Mouse (Mus musculus) limb, embryonic 11.5 days (tissue): ENCODE data around the gene D5Ertd579e. TPM values are rescaled to one million over a fixed set of nuclear protein-coding genes. Genes with fewer than 3 reads are reported as not detected.

Experiments
- ATAC-seq: fragments of 200-750 bp; cut with Nextera tagmentation; 2 replicates; pipeline ENCODE4 v1.8.0; 2017; ENCODE audit warnings: low read depth; ENCODE audit not compliant: insufficient number of reproducible peaks, low FRiP score, low TSS enrichment
- DNase-seq: peaks from one replicate; pipeline ENCODE4 v3.0.0-alpha.2; 2015; ENCODE audit warnings: low spot score
- H3K27ac ChIP-seq: fragments of 300-500 bp; sonication (generic); replicated peaks from 2 replicates; pipeline ENCODE4 v1.5.1; 2014; ENCODE audit warnings: low read depth, mild to moderate bottlenecking, low read length
- H3K27me3 ChIP-seq: fragments of 300-500 bp; sonication (generic); 2 replicates; pipeline ENCODE4 v1.6.1; 2014; ENCODE audit warnings: mild to moderate bottlenecking, low read length, mixed read lengths; ENCODE audit not compliant: control insufficient read depth, insufficient read depth
- H3K36me3 ChIP-seq: fragments of 300-500 bp; sonication (generic); 2 replicates; pipeline ENCODE4 v1.6.1; 2014; ENCODE audit warnings: mild to moderate bottlenecking, low read length, moderate library complexity, mixed read lengths; ENCODE audit not compliant: control insufficient read depth, insufficient read depth
- H3K4me1 ChIP-seq: fragments of 300-500 bp; sonication (generic); 2 replicates; pipeline ENCODE4 v1.6.1; 2014; ENCODE audit warnings: low read length, mixed read lengths; ENCODE audit not compliant: control insufficient read depth, insufficient read depth
- H3K4me2 ChIP-seq: fragments of 300-500 bp; sonication (generic); 2 replicates; pipeline ENCODE4 v1.6.1; 2014; ENCODE audit warnings: low read depth, mild to moderate bottlenecking, moderate library complexity; ENCODE audit not compliant: severe bottlenecking
- H3K4me3 ChIP-seq: fragments of 300-500 bp; sonication (generic); 2 replicates; pipeline ENCODE4 v1.5.1; 2014; ENCODE audit warnings: low read depth, low read length
- H3K9ac ChIP-seq: fragments of 300-500 bp; sonication (generic); 2 replicates; pipeline ENCODE4 v1.6.1; 2014; ENCODE audit warnings: mild to moderate bottlenecking, low read length
- H3K9me3 ChIP-seq: fragments of 300-500 bp; sonication (generic); 2 replicates; pipeline ENCODE4 v1.6.1; 2016; ENCODE audit warnings: low read length; ENCODE audit not compliant: control insufficient read depth
- WGBS: fragments of 180-500 bp; shearing (Covaris S2); extraction: QIAGEN DNeasy Blood & Tissue Kit; methylation state at CpG from one replicate; pipeline ENCODE4 v1.1.7; 2014; 5-methylcytosine and 5-hydroxymethylcytosine counted together
- polyA plus RNA-seq: library from polyadenylated mRNA; unstranded; fragments of >200 nt; fragmentation: Nextera tagmentation; extraction: Ambion mirVana; gene quantifications from 2 replicates; pipeline ENCODE4 v1.2.1, GENCODE M21; 2014

D5Ertd579e gene
- polyA plus RNA-seq, 1 experiment from 2014 or later = 22.2 TPM

DNA sequence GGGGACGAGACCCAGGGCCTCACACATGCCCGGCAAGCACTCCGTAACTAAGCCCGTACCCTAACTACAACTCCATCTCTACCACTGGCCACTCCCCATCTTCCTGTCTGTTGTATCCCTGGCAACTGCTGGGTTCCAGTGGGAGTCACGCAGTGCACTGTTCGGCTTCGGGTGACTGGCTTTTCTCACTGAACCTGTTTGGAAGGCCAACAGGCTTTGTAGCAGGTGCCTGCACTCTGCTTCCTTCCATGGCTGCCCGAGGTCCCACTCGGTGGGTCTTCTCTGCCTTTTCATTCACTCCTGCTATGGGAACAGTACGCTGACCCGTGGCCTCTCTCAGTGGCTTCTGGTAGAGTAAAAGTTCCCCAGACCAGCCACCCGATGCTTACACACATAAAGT lies 30.0 kb upstream of the D5Ertd579e start:
- DNase-seq (no peak), ATAC-seq (no peak)
- Histone ChIP-seq H3K4me2 (no peak overlapping the region), H3K36me3 (no peaks in the 10 kb centered on the region), H3K9ac (no peak overlapping the region), H3K27me3 (no peaks in the 10 kb centered on the region), H3K4me3 (no peak overlapping the region), H3K27ac (no peak overlapping the region), H3K4me1 (no peaks in the 10 kb centered on the region), H3K9me3 (no peaks in the 10 kb centered on the region)
- WGBS = 62% methylated on average over 12 of the region's 12 CpGs

DNA sequence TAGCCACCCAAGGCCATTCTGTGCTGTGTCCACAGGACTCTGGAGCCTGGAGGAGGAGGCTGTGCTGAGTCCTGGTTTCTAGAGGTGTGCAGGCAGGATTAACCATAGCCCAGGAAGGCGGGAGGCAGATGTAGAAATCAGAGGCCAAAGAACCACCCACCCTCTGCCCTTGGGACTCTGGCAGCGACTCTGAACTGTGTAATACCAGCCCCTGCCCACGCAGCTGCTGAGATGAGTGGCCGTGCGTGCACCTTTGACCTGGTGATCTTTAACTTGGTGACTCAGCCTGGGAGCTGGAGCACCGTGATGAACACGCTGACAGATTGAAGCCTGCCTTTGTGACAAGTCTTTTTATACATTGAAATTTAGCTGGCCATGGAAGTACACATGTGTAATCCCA lies 28.4 kb upstream of the D5Ertd579e start:
- H3K9ac ChIP-seq = no peak overlapping the region
- H3K9me3 ChIP-seq = no peaks in the 10 kb centered on the region
- no peak for DNase-seq
- no peaks in the 10 kb centered on the region for H3K4me1 ChIP-seq
- H3K4me2 ChIP-seq = no peak overlapping the region
- no peaks in the 10 kb centered on the region for H3K36me3 ChIP-seq
- ATAC-seq = no peak
- no peak overlapping the region for H3K27ac ChIP-seq
- 72% methylated on average over 7 of the region's 7 CpGs for WGBS
- H3K4me3 ChIP-seq = no peak overlapping the region
- H3K27me3 ChIP-seq = no peaks in the 10 kb centered on the region

DNA sequence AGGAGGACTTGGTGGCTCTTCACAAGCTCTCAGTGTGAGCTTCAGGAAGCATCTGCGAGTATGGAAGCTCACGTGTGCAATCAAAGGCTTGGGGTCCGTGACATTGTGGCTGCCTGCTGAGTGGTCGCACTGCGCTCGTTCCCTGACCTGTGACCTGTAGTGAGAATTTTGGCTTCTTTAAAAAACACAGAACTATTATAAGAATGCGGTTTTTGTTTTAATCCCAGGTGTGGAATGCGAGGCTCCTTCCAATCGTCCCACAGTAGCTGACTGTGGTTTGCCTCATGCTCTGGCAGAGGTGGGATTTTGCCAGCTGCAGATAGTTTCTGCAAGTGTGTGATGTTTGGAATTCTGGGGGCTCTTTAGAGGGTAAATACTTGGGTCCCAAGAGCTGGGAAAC lies 27.5 kb upstream of the D5Ertd579e start:
- no peaks in the 10 kb centered on the region for H3K36me3 ChIP-seq
- H3K27ac ChIP-seq = no peak overlapping the region
- no peak overlapping the region for H3K9ac ChIP-seq
- no peak for DNase-seq
- ATAC-seq = no peak
- no peaks in the 10 kb centered on the region for H3K27me3 ChIP-seq
- WGBS = 78% methylated on average over 9 of the region's 9 CpGs
- no peak overlapping the region for H3K4me2 ChIP-seq
- no peaks in the 10 kb centered on the region for H3K9me3 ChIP-seq
- H3K4me3 ChIP-seq = no peak overlapping the region
- H3K4me1 ChIP-seq = no peaks in the 10 kb centered on the region

DNA sequence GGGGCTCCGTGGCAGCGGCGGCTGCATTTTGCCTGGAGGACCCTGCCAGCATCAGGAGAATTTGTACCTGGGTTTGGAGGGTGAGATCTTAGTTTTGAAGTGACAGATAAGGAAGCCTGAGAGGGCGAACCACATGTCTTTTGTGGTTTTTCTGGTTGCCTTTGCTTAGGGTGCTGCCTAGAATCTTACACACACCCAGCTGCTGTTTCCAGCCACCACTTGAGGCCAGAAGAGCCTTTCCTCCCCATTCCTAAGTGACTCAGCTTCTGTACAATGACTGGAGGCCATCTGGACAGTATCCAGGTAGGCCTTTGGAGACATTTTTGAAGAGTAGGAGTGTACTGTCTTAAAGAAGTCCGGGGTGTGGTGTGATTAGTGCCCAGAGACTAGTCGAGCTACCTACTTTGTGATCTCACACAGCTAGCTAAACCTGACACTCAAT lies 26.6 kb upstream of the D5Ertd579e start:
- ATAC-seq (no peak), DNase-seq (no peak)
- Histone ChIP-seq H3K4me1 (no peaks in the 10 kb centered on the region), H3K27ac (no peak overlapping the region), H3K9ac (no peak overlapping the region), H3K4me3 (no peak overlapping the region), H3K9me3 (no peaks in the 10 kb centered on the region), H3K4me2 (no peak overlapping the region), H3K36me3 (no peaks in the 10 kb centered on the region), H3K27me3 (no peaks in the 10 kb centered on the region)
- WGBS = 85% methylated on average over 6 of the region's 6 CpGs

DNA sequence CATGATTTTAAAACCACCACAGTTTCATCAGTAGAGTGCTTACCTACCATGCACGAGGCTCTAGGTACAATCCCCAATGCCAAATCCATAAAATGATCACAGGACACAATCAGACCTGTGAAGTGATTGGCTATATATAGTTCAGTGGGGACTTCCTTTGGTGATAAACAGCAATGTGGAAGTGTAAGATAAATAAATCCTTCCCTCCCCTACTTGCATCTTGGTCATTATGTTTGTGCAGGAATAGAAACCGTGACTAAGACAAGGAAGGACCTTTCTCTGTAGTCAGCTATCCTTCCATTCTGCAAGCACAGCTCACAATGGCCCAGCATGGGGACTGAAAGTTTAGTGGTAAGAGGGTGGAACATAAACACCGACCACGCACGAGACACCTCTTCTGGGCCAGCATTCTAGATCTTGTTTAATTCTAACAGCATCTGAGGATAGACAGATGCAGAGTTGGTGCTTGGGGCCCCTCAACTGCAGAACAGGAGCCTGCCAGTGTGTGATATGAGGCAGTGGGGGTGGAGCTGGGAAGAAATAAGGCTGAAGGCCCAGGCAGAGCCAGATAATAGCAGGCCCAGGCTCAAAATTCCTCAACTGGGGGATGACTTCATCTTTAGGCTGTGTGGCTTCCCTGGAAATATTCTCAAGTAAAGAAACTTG lies 25.0 kb upstream of the D5Ertd579e start:
- Histone ChIP-seq H3K36me3 (no peaks in the 10 kb centered on the region), H3K27me3 (no peaks in the 10 kb centered on the region), H3K4me1 (no peaks in the 10 kb centered on the region), H3K27ac (no peak overlapping the region), H3K4me2 (no peak overlapping the region), H3K9ac (no peak overlapping the region), H3K9me3 (no peaks in the 10 kb centered on the region), H3K4me3 (no peak overlapping the region)
- no peak for DNase-seq
- 78% methylated on average over 5 of the region's 5 CpGs for WGBS
- no peak for ATAC-seq

DNA sequence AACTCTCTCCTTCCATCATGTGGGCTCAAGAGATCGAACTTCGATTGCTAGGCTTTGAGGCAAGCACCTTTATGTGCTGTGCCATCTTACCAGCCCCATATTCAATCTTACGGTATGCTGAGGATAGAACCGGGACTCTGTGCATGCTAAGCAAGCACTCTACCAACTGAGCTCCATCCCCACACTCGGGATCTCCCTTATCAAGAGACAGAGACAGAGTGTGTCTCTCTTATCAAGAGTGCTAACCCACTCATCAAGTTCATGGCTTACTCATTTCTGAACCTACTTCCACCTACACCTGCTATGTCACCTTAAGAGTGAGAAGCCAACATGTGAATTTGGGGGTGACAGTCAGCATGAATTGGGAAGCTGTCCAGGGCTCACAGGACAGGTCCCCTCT lies 24.4 kb upstream of the D5Ertd579e start:
- Histone ChIP-seq H3K4me3 (no peak overlapping the region), H3K9ac (no peak overlapping the region), H3K27ac (no peak overlapping the region), H3K27me3 (no peaks in the 10 kb centered on the region), H3K36me3 (no peaks in the 10 kb centered on the region), H3K4me1 (no peaks in the 10 kb centered on the region), H3K4me2 (no peak overlapping the region), H3K9me3 (no peaks in the 10 kb centered on the region)
- WGBS = 81% methylated on average over 5 of the region's 5 CpGs
- no peak for ATAC-seq
- DNase-seq = no peak

DNA sequence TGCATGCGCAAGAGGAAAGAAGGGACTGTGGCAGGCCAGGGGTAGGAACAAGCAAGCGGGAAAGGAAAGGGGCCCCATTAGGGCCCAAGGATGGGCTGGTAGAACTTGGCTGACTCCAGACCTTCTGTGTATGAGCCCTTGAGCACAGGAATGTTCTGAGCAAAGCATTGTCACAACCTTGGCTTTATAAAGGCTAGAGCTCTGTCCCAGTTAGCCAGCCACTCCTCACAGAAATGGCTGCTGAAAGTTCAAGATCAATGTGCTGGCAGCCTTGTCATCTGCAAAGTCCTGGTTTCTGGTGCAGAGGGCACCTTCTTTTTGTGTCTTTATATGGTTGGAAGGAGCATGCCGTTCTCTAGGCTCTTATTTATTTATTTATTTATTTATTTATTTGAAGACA lies 23.8 kb upstream of the D5Ertd579e start:
- no peaks in the 10 kb centered on the region for H3K36me3 ChIP-seq
- H3K4me2 ChIP-seq = no peak overlapping the region
- H3K9me3 ChIP-seq = no peaks in the 10 kb centered on the region
- H3K4me3 ChIP-seq = no peak overlapping the region
- WGBS = 88% methylated on average over 3 of the region's 3 CpGs
- no peak for DNase-seq
- no peak overlapping the region for H3K9ac ChIP-seq
- H3K4me1 ChIP-seq = no peaks in the 10 kb centered on the region
- no peak for ATAC-seq
- no peaks in the 10 kb centered on the region for H3K27me3 ChIP-seq
- H3K27ac ChIP-seq = no peak overlapping the region

DNA sequence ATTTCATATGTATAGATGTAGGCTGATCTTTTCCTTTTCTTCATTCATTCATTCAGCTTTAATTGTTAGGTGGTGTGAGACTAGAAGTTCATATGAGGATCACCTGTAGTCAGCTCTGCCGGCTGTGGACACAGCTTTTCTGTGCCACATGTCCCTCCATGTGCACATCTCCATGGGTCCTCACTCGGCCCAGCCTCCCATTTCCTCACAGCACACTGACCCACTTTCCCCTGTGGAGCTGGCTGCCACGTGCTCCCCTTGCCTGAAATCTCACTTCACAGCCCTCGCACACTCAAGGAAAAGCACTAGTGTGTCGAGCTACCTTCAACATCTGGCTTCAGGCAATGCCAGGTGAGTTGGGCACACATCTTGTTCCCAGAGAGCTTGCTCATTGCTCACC lies 23.3 kb upstream of the D5Ertd579e start:
- no peak for ATAC-seq
- WGBS = 77% methylated on average over 5 of the region's 5 CpGs

DNA sequence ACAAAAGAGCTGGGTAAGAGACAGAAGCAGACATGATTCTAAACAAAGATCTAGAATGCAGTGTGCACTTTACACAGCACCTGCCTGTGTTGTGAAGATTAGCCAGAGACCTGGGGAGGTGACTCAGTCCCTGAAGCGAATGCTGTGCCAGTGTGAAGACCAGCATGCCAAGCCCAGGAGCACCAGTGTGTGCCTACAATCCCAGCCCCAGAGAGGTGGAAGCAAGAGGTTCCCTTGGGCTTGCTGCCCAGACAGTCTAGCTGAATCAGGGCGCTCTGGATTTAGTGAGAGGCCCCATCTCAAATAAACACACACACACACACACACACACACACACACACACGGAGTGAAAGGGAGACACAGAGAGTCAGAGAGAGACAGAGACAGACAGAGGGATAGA lies 22.1 kb upstream of the D5Ertd579e start:
- Histone ChIP-seq H3K27me3 (no peaks in the 10 kb centered on the region), H3K27ac (no peak overlapping the region), H3K4me1 (peaks cover 3% of the 10 kb centered on the region; the same call in 1 of the 2 replicates), H3K9me3 (no peaks in the 10 kb centered on the region), H3K9ac (no peak overlapping the region), H3K36me3 (no peaks in the 10 kb centered on the region), H3K4me3 (no peak overlapping the region), H3K4me2 (no peak overlapping the region)
- ATAC-seq = no peak
- DNase-seq = no peak
- whole genome bisulfite sequencing = 72% methylated on average over 3 of the region's 3 CpGs

More for the DNA sequence above, 23.3 kb upstream of the D5Ertd579e start:
- no peaks in the 10 kb centered on the region for H3K9me3 ChIP-seq
- no peak overlapping the region for H3K27ac ChIP-seq
- no peaks in the 10 kb centered on the region for H3K27me3 ChIP-seq
- H3K4me1 ChIP-seq = no peaks in the 10 kb centered on the region
- H3K4me3 ChIP-seq = no peak overlapping the region
- DNase-seq = no peak
- H3K4me2 ChIP-seq = no peak overlapping the region
- H3K9ac ChIP-seq = no peak overlapping the region
- no peaks in the 10 kb centered on the region for H3K36me3 ChIP-seq
